Mouse (Mus musculus) heart, postnatal 0 days (tissue): ENCODE measurements at regions not wholly inside any gene's neighbourhood (a gene's known extent, or its start where the extent isn't known, plus 50 kb on each side); places are given as distances from the start of the nearest gene placed in this dataset.

Experiments
- CTCF ChIP-seq: IDR thresholded peaks from 2 replicates; pipeline ENCODE4 v1.5.1; 2016; ENCODE audit warnings: antibody characterized with exemption, control low read depth, low read depth
- EP300 ChIP-seq: IDR thresholded peaks from 2 replicates; pipeline ENCODE4 v1.6.1; 2016; ENCODE audit warnings: antibody characterized with exemption, low read depth

DNA sequence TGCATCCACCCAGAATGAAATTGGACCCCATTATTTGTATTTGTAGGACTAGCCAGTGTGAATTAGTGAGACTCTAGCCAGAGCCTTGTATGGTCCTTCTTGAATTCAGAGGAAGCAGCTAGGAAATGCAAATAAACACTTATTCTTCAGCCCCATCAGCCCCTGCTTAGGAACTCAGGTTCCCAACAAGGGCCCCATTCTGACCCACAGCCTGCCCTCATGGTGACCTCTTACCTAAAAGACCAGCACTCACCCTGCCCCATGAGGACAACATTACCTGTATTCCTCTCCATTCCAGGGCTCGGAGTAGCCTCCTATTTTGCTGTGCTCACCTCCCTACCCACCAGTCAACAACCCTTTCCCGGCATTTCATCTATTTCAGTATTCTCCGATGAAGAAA lies 283.6 kb upstream of the Noct start:
- TF ChIP-seq CTCF (no peak), EP300 (no peak)
